Mouse (Mus musculus): ENCODE results near the gene Icos. TPM values are rescaled to one million over a fixed set of nuclear protein-coding genes. Genes with fewer than 3 reads are reported as not detected.

Icos gene
- total RNA-seq, 2 experiments from 2014 or later, result not detected

- DNase-seq (ENCODE audit: low spot score), result no peak
Observed at GRCm38 (mm10) chr1:61039310-61039709, 61.6 kb downstream of the Icos start.

GRCm38 (mm10) chr1:61040401-61040800, 62.7 kb downstream of the Icos start:
- no peak for DNase-seq (ENCODE audit: low spot score)

GRCm38 (mm10) chr1:61042842-61043241, 65.1 kb downstream of the Icos start:
- DNase-seq (ENCODE audit: low spot score), result no peak

- DNase-seq (ENCODE audit: low spot score), result no peak
Observed at GRCm38 (mm10) chr1:61046055-61046705, 68.5 kb downstream of the Icos start.

DNA sequence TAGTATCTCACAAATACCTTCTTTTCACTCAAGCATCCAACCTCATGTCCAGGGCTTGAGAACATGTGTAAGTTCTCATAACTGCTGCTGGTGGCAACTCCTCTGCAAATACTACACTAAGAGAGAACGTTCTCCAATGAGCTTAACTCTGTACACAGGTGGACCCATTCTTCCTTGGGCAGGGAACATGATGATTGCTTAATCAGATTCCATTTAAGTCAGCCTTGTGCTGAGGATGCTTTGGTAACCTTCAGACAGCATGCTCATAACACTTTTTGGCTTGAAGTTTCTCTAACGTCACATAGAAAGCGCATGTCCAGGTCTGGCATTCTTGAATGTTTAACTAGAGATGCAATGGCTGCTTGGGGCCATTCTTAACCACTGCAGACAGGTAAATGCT, 69.6 kb downstream of the Icos start:
- DNase-seq (ENCODE audit: low spot score), result no peak

Other genes with a start within 250 kb of the Icos start
- under 1 TPM in 1 of 2 experiments, not detected in 1; 0.25 TPM for gene Ctla4, start 90.9 kb upstream of the Icos start, total RNA-seq (2021)